Mouse (Mus musculus) ES-Bruce4 (cell line): ENCODE results near the gene Adamts10. TPM values are rescaled to one million over a fixed set of nuclear protein-coding genes. Genes with fewer than 3 reads are reported as not detected.

Experiments used
- H3K27ac ChIP-seq: 2 replicates; pipeline ENCODE4 v1.5.1; 2012; ENCODE audit warnings: low read length, inconsistent platforms; ENCODE audit not compliant: insufficient read depth
- H3K27me3 ChIP-seq: 2 replicates; pipeline ENCODE4 v1.6.1; 2012; ENCODE audit warnings: mild to moderate bottlenecking, low read length, inconsistent platforms; ENCODE audit not compliant: control insufficient read depth, poor library complexity, insufficient read depth, severe bottlenecking
- H3K36me3 ChIP-seq: 2 replicates; pipeline ENCODE4 v1.6.1; 2012; ENCODE audit warnings: inconsistent platforms, mild to moderate bottlenecking, low read length, moderate library complexity; ENCODE audit not compliant: control insufficient read depth, poor library complexity, insufficient read depth, severe bottlenecking
- H3K4me1 ChIP-seq: one replicate; pipeline ENCODE4 v1.8.1; 2011; ENCODE audit warnings: low read length; ENCODE audit not compliant: control insufficient read depth, insufficient read depth
- H3K4me3 ChIP-seq: 2 replicates; pipeline ENCODE4 v1.5.1; 2011; ENCODE audit warnings: low read depth, mild to moderate bottlenecking, low read length
- H3K9ac ChIP-seq: 2 replicates; pipeline ENCODE4 v1.6.1; 2012; ENCODE audit warnings: low read depth, mild to moderate bottlenecking, inconsistent platforms; ENCODE audit not compliant: poor library complexity, severe bottlenecking
- H3K9me3 ChIP-seq: replicated peaks from 2 replicates; pipeline ENCODE4 v1.6.1; 2012; ENCODE audit warnings: mild to moderate bottlenecking, low read length, inconsistent platforms; ENCODE audit not compliant: control insufficient read depth, poor library complexity, insufficient read depth, severe bottlenecking
- CTCF ChIP-seq: IDR thresholded peaks from one replicate; pipeline ENCODE4 v1.8.1; 2011; ENCODE audit warnings: low read depth, low read length
- EP300 ChIP-seq: IDR thresholded peaks from 2 replicates; pipeline ENCODE4 v1.6.1; 2011; ENCODE audit warnings: low read depth, low read length; ENCODE audit not compliant: insufficient read depth
- POLR2A ChIP-seq: IDR thresholded peaks from one replicate; pipeline ENCODE4 v1.8.1; 2011; ENCODE audit warnings: low read length; ENCODE audit not compliant: insufficient read depth
- polyA plus RNA-seq: library from polyadenylated mRNA; stranded (reverse); fragments of >200 nt; gene quantifications from 2 replicates; pipeline ENCODE4 v1.2.4, GENCODE M21; 2011; ENCODE audit warnings: low read depth; ENCODE audit not compliant: missing spikeins, insufficient read depth, insufficient read length

Adamts10 gene
- polyA plus RNA-seq, 1 experiment, result 12.7 TPM

- TF ChIP-seq CTCF (no peak), POLR2A (no peak), EP300 (no peak)
- Histone ChIP-seq H3K9ac (no peak overlapping the region), H3K4me1 (no peaks in the 10 kb centered on the region), H3K9me3 (no peaks in the 10 kb centered on the region), H3K36me3 (no peaks in the 10 kb centered on the region), H3K4me3 (no peak overlapping the region), H3K27ac (no peak overlapping the region), H3K27me3 (no peaks in the 10 kb centered on the region)
These were observed 3.6 kb upstream of the Adamts10 start for GRCm38 (mm10) chr17:33520366-33520765.

DNA sequence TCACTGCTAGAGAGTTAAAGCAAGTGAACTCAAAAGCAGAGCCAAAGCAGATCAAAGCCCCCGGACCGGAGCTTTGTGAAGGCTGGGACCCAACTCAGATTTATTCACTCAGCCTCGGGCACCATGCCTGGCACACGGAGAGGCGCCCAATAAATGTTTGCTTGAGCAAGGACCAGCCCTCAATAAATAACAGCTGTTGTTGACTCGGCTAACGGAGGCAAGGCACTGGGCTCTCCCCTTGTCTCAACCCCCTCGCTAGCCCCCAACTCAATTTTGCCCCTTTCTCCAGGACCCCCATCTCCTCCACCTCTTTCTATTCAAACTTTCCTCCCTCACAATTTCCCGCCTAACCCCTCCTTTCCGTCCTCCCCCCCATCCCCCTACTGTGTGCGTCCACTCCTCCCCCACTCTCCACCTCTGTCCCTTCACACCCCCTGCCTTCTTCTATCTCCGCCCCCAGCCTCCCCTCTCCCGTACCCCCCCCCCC, 530 bp upstream of the Adamts10 start:
- no peaks in the 10 kb centered on the region for H3K27me3 ChIP-seq
- TF ChIP-seq EP300, result no peak
- no peak for TF ChIP-seq POLR2A
- TF ChIP-seq CTCF, result no peak
- H3K9me3 ChIP-seq, result no peaks in the 10 kb centered on the region
- no peaks in the 10 kb centered on the region for H3K36me3 ChIP-seq
- H3K4me1 ChIP-seq, result peaks cover under 1% of the 10 kb centered on the region
- H3K4me3 ChIP-seq, result peak overlapping the region; percentile 29
- H3K27ac ChIP-seq, result no peak overlapping the region
- peak overlapping the region; percentile 45 for H3K9ac ChIP-seq

DNA sequence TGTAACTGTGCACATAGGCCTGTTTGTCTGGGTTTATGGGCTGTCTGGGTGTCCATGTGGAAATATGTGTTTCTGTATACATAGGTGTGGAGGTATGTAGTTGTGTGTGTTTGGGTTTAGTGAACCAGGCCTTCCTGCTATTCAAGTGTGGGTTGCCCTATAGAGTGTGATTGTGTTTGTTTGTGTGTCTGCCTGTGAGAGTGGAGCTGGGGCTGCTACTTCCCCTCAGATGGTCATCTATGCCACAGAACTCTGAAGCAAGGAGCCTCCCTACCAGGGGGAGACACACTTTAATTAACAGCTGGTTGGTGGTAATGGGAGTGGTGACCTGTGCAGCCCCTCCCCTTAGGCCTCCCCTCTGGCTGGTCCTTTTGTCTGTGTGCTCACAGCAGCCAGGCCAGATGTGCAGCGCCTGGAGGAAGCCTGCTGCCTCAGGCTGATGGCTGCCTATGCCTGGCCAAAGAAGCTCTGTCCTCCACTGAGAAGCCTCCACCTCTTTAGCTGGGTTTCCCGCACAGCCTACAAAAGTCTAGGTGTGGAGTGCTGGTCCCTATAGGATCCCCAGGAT, 886 bp downstream of the Adamts10 start:
- no peak overlapping the region for H3K9ac ChIP-seq
- peaks cover 2% of the 10 kb centered on the region for H3K4me1 ChIP-seq
- no peak overlapping the region for H3K4me3 ChIP-seq
- H3K27me3 ChIP-seq, result no peaks in the 10 kb centered on the region
- H3K9me3 ChIP-seq, result no peaks in the 10 kb centered on the region
- TF ChIP-seq EP300, result no peak
- H3K36me3 ChIP-seq, result no peaks in the 10 kb centered on the region
- H3K27ac ChIP-seq, result no peak overlapping the region

- H3K4me3 ChIP-seq, result no peak overlapping the region
- 0 out of 2 replicates have a peak, but pooled peaks cover 4% of the 10 kb centered on the region for H3K9me3 ChIP-seq
- H3K27ac ChIP-seq, result no peak overlapping the region
- H3K36me3 ChIP-seq, result no peaks in the 10 kb centered on the region
- peaks cover 2% of the 10 kb centered on the region for H3K4me1 ChIP-seq
- H3K27me3 ChIP-seq, result no peaks in the 10 kb centered on the region
- H3K9ac ChIP-seq, result no peak overlapping the region
- TF ChIP-seq POLR2A, result no peak
These were observed 2.5 kb downstream of the Adamts10 start for GRCm38 (mm10) chr17:33526506-33526905.

DNA sequence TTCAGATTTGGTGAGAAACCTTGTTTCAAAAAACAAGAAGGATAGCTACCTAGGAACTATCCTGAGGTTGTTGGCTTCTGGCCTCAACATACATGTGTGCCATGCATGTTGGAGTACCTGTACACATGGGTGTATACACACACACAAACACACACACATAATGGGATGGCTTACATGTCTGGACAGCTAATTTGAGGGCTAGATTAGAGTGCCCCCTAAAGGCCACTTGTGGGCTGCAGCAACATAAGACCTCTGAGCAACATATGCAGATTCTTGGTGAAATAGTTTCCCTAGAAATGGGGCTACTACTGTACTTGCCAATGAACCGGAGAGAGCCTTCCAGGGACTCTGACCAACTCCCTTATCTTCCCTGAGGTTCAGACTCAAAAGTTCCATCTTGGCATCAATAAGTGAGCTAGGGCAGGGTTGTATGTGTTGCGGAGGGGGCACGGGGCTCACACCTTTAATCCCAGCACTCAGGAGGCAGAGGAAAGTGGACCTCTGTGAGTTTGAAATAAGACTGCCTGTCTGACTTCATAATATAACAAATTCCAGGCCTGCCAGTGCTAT, 15.2 kb downstream of the Adamts10 start:
- no peaks in the 10 kb centered on the region for H3K9me3 ChIP-seq
- H3K27me3 ChIP-seq, result no peaks in the 10 kb centered on the region
- H3K4me3 ChIP-seq, result no peak overlapping the region
- H3K36me3 ChIP-seq, result no peaks in the 10 kb centered on the region
- TF ChIP-seq POLR2A (no peak), EP300 (no peak), CTCF (no peak)
- peaks cover 2% of the 10 kb centered on the region for H3K4me1 ChIP-seq
- no peak overlapping the region for H3K27ac ChIP-seq
- no peak overlapping the region for H3K9ac ChIP-seq

- Histone ChIP-seq H3K36me3 (no peaks in the 10 kb centered on the region), H3K4me3 (no peak overlapping the region), H3K9ac (no peak overlapping the region), H3K27ac (no peak overlapping the region), H3K4me1 (peaks cover 2% of the 10 kb centered on the region), H3K27me3 (no peaks in the 10 kb centered on the region), H3K9me3 (no peaks in the 10 kb centered on the region)
- TF ChIP-seq CTCF (no peak), POLR2A (no peak), EP300 (no peak)
These were observed 15.9 kb downstream of the Adamts10 start for GRCm38 (mm10) chr17:33539878-33540277.
